Mouse (Mus musculus): Measurements from ENCODE around the gene Grap2. TPM values are rescaled to one million over a fixed set of nuclear protein-coding genes. Genes with fewer than 3 reads are reported as not detected.
"Not testable (repeated sequence)": the region's sequence is repeated elsewhere in the genome, so short reads cannot be mapped to it uniquely, and the experiment has no call there.

Grap2 gene
- polyA plus RNA-seq, 1 experiment from 2014 or later, result 0.86 TPM

DNA sequence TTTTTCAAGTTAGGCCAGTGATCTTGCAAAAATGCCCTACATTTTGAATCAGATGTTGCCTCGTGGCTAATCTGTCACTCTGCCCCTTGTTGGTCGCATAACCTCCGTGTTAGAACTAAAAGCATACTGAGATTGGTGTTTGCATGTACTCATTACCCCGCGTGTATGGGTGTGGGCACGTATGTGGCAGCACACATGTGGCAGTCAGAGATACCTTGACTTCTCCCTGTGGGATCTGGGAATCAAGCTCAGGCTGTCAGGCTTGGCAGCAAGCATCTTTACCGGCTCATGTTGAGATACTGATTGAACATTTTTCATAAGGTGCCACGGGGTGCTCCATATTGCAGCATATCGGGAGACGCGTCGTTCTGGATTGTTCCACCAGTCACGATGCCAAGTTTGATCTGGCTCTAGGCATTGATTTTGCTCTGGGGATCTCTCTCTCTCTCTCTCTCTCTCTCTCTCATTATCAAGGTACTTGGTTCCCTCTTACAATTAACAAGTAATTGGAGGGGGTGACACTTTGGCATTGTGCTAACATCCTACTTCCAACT, 3.5 kb downstream of the Grap2 start:
- H3K27me3 ChIP-seq (replicated peaks; ENCODE audit: control insufficient read depth, insufficient read depth, low read length), result peaks cover 10% of the 10 kb centered on the region
- no peak for ATAC-seq
- 86% methylated on average over 13 of the region's 13 CpGs for WGBS

DNA sequence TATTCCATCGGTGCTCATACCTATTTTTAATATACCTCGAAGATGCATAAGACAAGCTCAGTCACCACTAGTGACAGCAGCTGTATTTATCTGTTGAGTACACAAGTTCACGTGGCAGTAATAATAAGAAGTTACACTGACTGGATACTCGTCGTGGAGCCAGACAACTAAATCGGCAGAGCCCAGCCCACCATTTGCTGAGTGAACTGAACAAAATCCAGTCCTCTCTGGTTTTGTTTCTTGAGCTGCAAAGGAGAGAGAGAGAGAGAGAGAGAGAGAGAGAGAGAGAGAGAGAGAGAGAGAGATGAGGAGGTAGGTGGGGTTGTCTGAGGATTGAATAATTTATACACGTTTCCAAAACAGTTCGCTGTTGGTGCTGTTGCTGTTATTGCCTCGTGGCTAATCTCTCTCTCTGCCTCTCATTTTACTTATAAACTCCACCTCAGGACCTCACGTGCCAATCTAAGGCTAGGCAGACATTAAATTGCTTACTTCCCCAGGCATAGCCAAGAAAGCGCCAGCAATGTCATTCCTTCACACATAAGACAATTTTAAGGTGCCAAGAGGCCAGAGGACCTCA, 4.1 kb downstream of the Grap2 start:
- H3K36me3 ChIP-seq (ENCODE audit: control insufficient read depth, insufficient read depth, low read length), result no peaks in the 10 kb centered on the region
- H3K9me3 ChIP-seq (ENCODE audit: control insufficient read depth, low read length), result no peaks in the 10 kb centered on the region
- H3K27ac ChIP-seq (ENCODE audit: low read length), result no peak overlapping the region
- ATAC-seq, result no peak
- 75% methylated on average over 11 of the region's 11 CpGs for WGBS
- no peak overlapping the region for H3K9ac ChIP-seq (ENCODE audit: low read depth, low read length)
- H3K4me2 ChIP-seq (ENCODE audit: low read depth, low read length), result no peak overlapping the region
- H3K4me1 ChIP-seq (ENCODE audit: control insufficient read depth, insufficient read depth, low read length), result no peaks in the 10 kb centered on the region
- H3K27me3 ChIP-seq (replicated peaks; ENCODE audit: control insufficient read depth, insufficient read depth, low read length), result peaks cover 10% of the 10 kb centered on the region
- no peak overlapping the region for H3K4me3 ChIP-seq (ENCODE audit: low read length)

More for the DNA sequence above, 3.5 kb downstream of the Grap2 start:
- H3K9ac ChIP-seq (ENCODE audit: low read depth, low read length), result no peak overlapping the region
- no peak overlapping the region for H3K27ac ChIP-seq (ENCODE audit: low read length)
- no peaks in the 10 kb centered on the region for H3K9me3 ChIP-seq (ENCODE audit: control insufficient read depth, low read length)
- H3K4me2 ChIP-seq (ENCODE audit: low read depth, low read length), result no peak overlapping the region
- no peaks in the 10 kb centered on the region for H3K36me3 ChIP-seq (ENCODE audit: control insufficient read depth, insufficient read depth, low read length)
- no peaks in the 10 kb centered on the region for H3K4me1 ChIP-seq (ENCODE audit: control insufficient read depth, insufficient read depth, low read length)
- H3K4me3 ChIP-seq (ENCODE audit: low read length), result no peak overlapping the region

DNA sequence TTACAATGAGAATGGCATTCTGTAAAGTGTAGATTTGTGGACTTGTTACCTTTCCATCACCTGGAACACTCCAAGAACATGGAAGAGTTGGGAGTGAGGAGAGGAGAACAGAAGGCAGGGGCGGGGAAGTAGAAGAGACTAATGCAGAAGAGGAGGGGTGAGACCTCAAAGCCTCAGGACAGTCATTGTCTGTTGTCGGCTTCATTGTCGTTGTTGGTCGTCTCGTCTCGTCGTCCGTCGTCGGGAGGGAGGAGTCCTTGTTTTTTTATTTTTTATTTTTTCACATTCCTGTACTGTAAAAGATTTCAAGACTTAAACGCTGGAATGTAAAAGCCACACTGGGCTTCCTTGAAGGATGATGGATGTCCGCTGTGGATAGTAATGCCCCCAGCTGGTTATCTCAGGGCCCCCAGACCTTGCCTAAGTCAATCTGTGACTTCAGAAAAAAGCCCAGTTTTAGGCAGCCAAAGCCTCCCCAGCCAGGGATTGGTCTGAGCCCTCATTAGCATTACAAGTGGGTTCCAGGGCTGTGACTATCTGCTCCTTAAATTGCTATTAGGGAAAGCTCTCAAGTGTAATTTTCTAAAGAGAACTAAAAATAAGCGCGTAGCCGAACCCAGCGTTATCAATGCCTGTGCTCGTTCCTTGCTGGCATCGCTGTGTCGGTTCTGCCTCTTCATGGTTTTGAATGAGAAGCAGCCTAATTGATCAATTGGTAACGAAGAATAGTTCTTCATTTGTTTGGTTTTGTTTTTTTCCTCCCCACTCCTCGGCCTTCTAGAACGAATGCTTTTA, 5.0 kb downstream of the Grap2 start:
- H3K4me1 ChIP-seq (ENCODE audit: control insufficient read depth, insufficient read depth, low read length), result no peaks in the 10 kb centered on the region
- H3K4me2 ChIP-seq (ENCODE audit: low read depth, low read length), result no peak overlapping the region
- no peak overlapping the region for H3K27ac ChIP-seq (ENCODE audit: low read length)
- H3K9ac ChIP-seq (ENCODE audit: low read depth, low read length), result no peak overlapping the region
- ATAC-seq, result no peak
- H3K9me3 ChIP-seq (ENCODE audit: control insufficient read depth, low read length), result no peaks in the 10 kb centered on the region
- 21% methylated on average over 22 of the region's 22 CpGs for whole genome bisulfite sequencing
- H3K36me3 ChIP-seq (ENCODE audit: control insufficient read depth, insufficient read depth, low read length), result no peaks in the 10 kb centered on the region
- peaks cover 10% of the 10 kb centered on the region for H3K27me3 ChIP-seq (replicated peaks; ENCODE audit: control insufficient read depth, insufficient read depth, low read length)
- no peak overlapping the region for H3K4me3 ChIP-seq (ENCODE audit: low read length)

DNA sequence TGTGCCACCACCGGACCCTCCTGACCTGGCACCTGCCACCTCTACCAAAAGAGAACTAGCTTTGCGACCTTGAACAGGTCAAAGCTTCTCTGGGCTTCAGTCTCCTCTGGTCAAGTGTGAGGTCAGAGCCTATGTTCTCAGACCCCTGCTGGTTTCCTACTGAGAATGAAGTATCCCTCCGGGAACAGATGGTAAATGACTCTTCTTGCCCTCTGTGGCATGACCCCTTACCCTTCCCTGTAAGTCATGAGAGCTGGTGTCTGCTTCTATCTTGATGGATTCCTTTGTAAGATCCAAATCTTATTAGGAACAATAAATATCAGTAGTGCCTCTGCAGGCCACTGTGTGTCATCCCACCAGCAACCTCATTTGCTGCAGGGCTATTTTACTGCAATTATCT, 6.7 kb downstream of the Grap2 start:
- Histone ChIP-seq H3K4me3 (ENCODE audit: low read length) (no peak overlapping the region), H3K4me2 (ENCODE audit: low read depth, low read length) (no peak overlapping the region), H3K27ac (ENCODE audit: low read length) (no peak overlapping the region), H3K9me3 (ENCODE audit: control insufficient read depth, low read length) (no peaks in the 10 kb centered on the region), H3K36me3 (ENCODE audit: control insufficient read depth, insufficient read depth, low read length) (no peaks in the 10 kb centered on the region), H3K27me3 (replicated peaks; ENCODE audit: control insufficient read depth, insufficient read depth, low read length) (peaks cover 10% of the 10 kb centered on the region), H3K4me1 (ENCODE audit: control insufficient read depth, insufficient read depth, low read length) (no peaks in the 10 kb centered on the region), H3K9ac (ENCODE audit: low read depth, low read length) (no peak overlapping the region)
- no peak for ATAC-seq
- 44% methylated on average over 3 of the region's 3 CpGs for WGBS

DNA sequence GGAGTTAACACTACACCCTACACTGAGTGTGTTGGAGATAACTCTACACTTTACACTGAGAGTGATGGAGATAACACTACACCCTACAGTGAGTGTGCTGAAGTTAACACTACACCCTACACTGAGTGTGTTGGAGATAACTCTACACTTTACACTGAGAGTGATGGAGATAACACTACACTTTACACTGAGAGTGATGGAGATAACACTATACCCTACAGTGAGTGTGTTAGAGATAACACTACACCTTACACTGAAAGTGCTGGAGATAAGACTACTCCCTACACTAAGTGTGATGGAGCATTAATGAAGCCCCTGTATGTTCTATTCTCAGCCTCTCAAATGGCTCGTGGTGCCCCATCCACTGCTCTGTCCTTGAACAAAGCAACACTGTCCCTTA, 8.2 kb downstream of the Grap2 start:
- not testable (repeated sequence) for H3K27me3 ChIP-seq (replicated peaks; ENCODE audit: control insufficient read depth, insufficient read depth, low read length); ATAC-seq; H3K4me3 ChIP-seq (ENCODE audit: low read length); H3K9ac ChIP-seq (ENCODE audit: low read depth, low read length); H3K4me2 ChIP-seq (ENCODE audit: low read depth, low read length); H3K4me1 ChIP-seq (ENCODE audit: control insufficient read depth, insufficient read depth, low read length); H3K27ac ChIP-seq (ENCODE audit: low read length); H3K36me3 ChIP-seq (ENCODE audit: control insufficient read depth, insufficient read depth, low read length); H3K9me3 ChIP-seq (ENCODE audit: control insufficient read depth, low read length)
- WGBS, result 71% methylated on average over 1 of the region's 1 CpGs

DNA sequence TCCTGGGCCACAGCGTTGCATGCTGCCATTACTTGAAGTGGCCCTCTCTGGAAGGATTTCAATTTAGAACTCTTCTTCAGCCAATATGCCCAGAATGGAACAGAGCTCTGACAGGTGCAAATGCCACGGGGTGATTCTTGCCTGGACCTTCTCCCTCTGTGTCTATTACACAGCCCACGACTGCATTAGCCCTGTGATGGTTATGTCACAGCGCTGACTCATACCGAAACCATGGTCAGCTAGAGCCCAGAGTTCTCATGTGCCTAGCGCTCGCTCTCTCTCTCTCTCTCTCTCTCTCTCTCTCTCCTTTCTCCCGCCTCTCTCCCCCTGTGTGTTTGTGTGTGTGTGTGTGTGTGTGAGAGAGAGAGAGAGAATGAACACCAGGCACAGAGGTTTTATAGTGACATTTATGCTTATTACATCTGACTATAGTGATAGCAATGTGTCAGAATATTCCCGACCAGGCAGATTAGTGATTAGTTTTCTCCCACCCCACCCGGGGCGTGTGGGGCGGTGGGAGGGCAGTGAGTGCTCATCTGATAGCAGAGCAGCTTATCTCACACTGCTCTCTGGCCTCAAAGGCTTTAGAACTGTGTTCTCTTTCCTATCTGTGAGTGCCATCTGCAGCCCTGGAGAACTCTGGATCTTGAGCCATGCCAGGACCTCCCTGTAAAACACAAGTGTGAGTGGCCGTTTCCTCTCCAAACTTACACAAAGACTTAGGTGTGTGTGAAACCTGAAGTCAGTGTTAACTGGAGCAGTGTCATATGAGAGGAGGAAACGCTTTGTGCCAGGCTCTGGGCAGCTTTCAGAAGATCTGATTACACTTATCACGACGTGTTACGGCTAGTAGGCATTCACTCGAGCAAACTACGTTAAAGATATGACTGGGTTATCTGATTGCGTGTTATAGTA, 10.4 kb downstream of the Grap2 start:
- 58% methylated on average over 20 of the region's 20 CpGs for WGBS
- Histone ChIP-seq H3K4me3 (ENCODE audit: low read length) (no peak overlapping the region), H3K4me2 (ENCODE audit: low read depth, low read length) (no peak overlapping the region), H3K27me3 (replicated peaks; ENCODE audit: control insufficient read depth, insufficient read depth, low read length) (0 out of 2 replicates have a peak, but pooled peaks cover 3% of the 10 kb centered on the region), H3K36me3 (ENCODE audit: control insufficient read depth, insufficient read depth, low read length) (no peaks in the 10 kb centered on the region), H3K27ac (ENCODE audit: low read length) (no peak overlapping the region), H3K4me1 (ENCODE audit: control insufficient read depth, insufficient read depth, low read length) (no peaks in the 10 kb centered on the region), H3K9ac (ENCODE audit: low read depth, low read length) (no peak overlapping the region), H3K9me3 (ENCODE audit: control insufficient read depth, low read length) (no peaks in the 10 kb centered on the region)
- ATAC-seq, result no peak; the same call in 1 of the 2 replicates

DNA sequence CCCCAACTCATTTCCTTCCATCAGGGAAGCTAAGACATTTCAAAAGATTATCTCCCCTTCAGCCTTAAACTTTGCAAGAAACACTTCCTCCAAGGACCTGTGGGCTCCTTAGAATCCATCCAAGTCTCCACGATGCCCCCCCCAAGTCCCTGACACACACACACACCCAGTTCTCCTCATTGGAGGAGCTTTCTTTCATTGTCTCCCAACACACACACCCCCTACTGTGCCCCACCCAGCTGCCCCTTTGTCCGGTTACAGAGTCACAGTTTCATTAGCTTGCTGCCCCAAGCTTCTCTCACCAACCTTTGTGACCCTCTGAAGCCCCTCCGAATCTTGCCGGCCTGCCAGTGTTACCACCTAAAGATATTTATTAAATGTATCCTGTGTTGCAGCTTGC, 13.9 kb downstream of the Grap2 start:
- no peaks in the 10 kb centered on the region for H3K27me3 ChIP-seq (replicated peaks; ENCODE audit: control insufficient read depth, insufficient read depth, low read length)
- 49% methylated on average over 4 of the region's 4 CpGs for WGBS
- H3K4me2 ChIP-seq (ENCODE audit: low read depth, low read length), result no peak overlapping the region
- no peaks in the 10 kb centered on the region for H3K4me1 ChIP-seq (ENCODE audit: control insufficient read depth, insufficient read depth, low read length)
- ATAC-seq, result no peak
- H3K9me3 ChIP-seq (ENCODE audit: control insufficient read depth, low read length), result no peaks in the 10 kb centered on the region
- no peak overlapping the region for H3K9ac ChIP-seq (ENCODE audit: low read depth, low read length)
- H3K36me3 ChIP-seq (ENCODE audit: control insufficient read depth, insufficient read depth, low read length), result no peaks in the 10 kb centered on the region
- H3K4me3 ChIP-seq (ENCODE audit: low read length), result no peak overlapping the region
- H3K27ac ChIP-seq (ENCODE audit: low read length), result no peak overlapping the region

DNA sequence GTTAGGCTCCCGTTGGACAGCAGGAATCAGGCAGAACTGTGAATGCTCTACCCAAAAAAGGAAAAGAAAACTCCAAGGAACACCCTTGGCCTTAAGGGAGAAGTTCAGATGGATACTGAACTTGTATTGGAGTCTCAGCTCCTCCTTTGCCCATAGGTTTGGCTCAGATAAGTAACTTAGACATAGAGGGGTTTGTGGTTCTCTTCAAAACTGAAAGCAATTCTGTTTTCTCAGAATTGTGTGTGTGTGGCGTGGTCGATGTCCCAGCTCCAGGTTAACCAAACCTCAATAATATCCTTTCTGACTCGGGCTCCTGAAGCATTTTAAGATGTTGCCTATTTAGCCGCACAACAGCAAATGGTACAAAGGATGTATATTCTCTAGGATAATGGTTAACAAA, 18.2 kb downstream of the Grap2 start:
- H3K9ac ChIP-seq (ENCODE audit: low read depth, low read length), result no peak overlapping the region
- no peak for ATAC-seq
- H3K27ac ChIP-seq (ENCODE audit: low read length), result no peak overlapping the region
- no peaks in the 10 kb centered on the region for H3K4me1 ChIP-seq (ENCODE audit: control insufficient read depth, insufficient read depth, low read length)
- H3K9me3 ChIP-seq (ENCODE audit: control insufficient read depth, low read length), result no peaks in the 10 kb centered on the region
- H3K27me3 ChIP-seq (replicated peaks; ENCODE audit: control insufficient read depth, insufficient read depth, low read length), result no peaks in the 10 kb centered on the region
- 87% methylated on average over 5 of the region's 5 CpGs for WGBS
- no peak overlapping the region for H3K4me3 ChIP-seq (ENCODE audit: low read length)
- no peak overlapping the region for H3K4me2 ChIP-seq (ENCODE audit: low read depth, low read length)
- H3K36me3 ChIP-seq (ENCODE audit: control insufficient read depth, insufficient read depth, low read length), result no peaks in the 10 kb centered on the region

DNA sequence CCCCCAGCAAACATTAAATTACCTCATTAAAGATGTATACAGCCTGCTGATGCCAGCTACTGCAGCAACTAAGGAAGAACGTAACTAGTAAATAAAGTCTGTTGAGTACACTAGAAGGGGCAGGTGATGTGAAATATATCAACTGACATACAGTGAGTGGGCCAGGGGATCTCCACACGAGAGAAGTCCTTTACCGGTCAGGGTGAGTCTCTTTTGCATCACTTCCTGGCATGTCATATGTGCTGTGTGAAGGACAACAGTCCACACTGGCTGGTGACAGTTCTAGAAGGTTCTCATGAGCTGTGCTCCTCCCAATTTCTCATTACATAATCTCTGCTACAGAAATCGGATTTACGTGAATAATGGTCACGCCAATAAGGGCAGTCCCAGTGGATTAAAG, 20.3 kb downstream of the Grap2 start:
- Histone ChIP-seq H3K4me1 (ENCODE audit: control insufficient read depth, insufficient read depth, low read length) (no peaks in the 10 kb centered on the region), H3K27ac (ENCODE audit: low read length) (no peak overlapping the region), H3K27me3 (replicated peaks; ENCODE audit: control insufficient read depth, insufficient read depth, low read length) (no peaks in the 10 kb centered on the region), H3K4me2 (ENCODE audit: low read depth, low read length) (no peak overlapping the region), H3K9me3 (ENCODE audit: control insufficient read depth, low read length) (no peaks in the 10 kb centered on the region), H3K4me3 (ENCODE audit: low read length) (no peak overlapping the region), H3K36me3 (ENCODE audit: control insufficient read depth, insufficient read depth, low read length) (no peaks in the 10 kb centered on the region), H3K9ac (ENCODE audit: low read depth, low read length) (no peak overlapping the region)
- 86% methylated on average over 6 of the region's 6 CpGs for WGBS
- no peak for ATAC-seq

All from intestine, embryonic 16.5 days (tissue).